Mouse (Mus musculus) neural tube, embryonic 13.5 days (tissue): ENCODE data around the gene Hoxa11. TPM values are rescaled to one million over a fixed set of nuclear protein-coding genes. Genes with fewer than 3 reads are reported as not detected.

Experiments
- ATAC-seq: fragments of 200-750 bp; cut with Nextera tagmentation; 2 replicates; pipeline ENCODE4 v1.8.0; 2017; ENCODE audit warnings: low read depth, mild to moderate bottlenecking, moderate TSS enrichment, moderate library complexity
- H3K27ac ChIP-seq: fragments of 300-500 bp; sonication (generic); replicated peaks from 2 replicates; pipeline ENCODE4 v1.5.1; 2015; ENCODE audit warnings: moderate library complexity, mild to moderate bottlenecking, inconsistent platforms
- H3K27me3 ChIP-seq: fragments of 300-500 bp; sonication (generic); 2 replicates; pipeline ENCODE4 v1.6.1; 2015; ENCODE audit warnings: mild to moderate bottlenecking, inconsistent platforms
- H3K36me3 ChIP-seq: fragments of 300-500 bp; sonication (generic); 2 replicates; pipeline ENCODE4 v1.6.1; 2015; ENCODE audit warnings: mild to moderate bottlenecking, inconsistent platforms
- H3K4me1 ChIP-seq: fragments of 300-500 bp; sonication (generic); replicated peaks from 2 replicates; pipeline ENCODE4 v1.6.1; 2015; ENCODE audit warnings: inconsistent platforms
- H3K4me2 ChIP-seq: fragments of 300-500 bp; sonication (generic); 2 replicates; pipeline ENCODE4 v1.6.1; 2015; ENCODE audit warnings: inconsistent platforms, mild to moderate bottlenecking, moderate library complexity
- H3K4me3 ChIP-seq: fragments of 300-500 bp; sonication (generic); 2 replicates; pipeline ENCODE4 v1.5.1; 2015; ENCODE audit warnings: mild to moderate bottlenecking, inconsistent platforms
- H3K9ac ChIP-seq: fragments of 300-500 bp; sonication (generic); 2 replicates; pipeline ENCODE4 v1.6.1; 2015; ENCODE audit warnings: moderate library complexity, mild to moderate bottlenecking, inconsistent platforms
- H3K9me3 ChIP-seq: fragments of 300-500 bp; sonication (generic); 2 replicates; pipeline ENCODE4 v1.6.1; 2016; ENCODE audit warnings: inconsistent platforms
- WGBS: fragments of 180-500 bp; shearing (Covaris S2); methylation state at CpG from one replicate; pipeline ENCODE4 v1.1.7; 2015; 5-methylcytosine and 5-hydroxymethylcytosine counted together
- polyA plus RNA-seq: library from polyadenylated mRNA; unstranded; fragments of >200 nt; fragmentation: Nextera tagmentation; extraction: Ambion mirVana; gene quantifications from 2 replicates; pipeline ENCODE4 v1.2.1, GENCODE M21; 2015

Gene Hoxa11
- polyA plus RNA-seq, 1 experiment from 2014 or later, result 4.7 TPM

DNA sequence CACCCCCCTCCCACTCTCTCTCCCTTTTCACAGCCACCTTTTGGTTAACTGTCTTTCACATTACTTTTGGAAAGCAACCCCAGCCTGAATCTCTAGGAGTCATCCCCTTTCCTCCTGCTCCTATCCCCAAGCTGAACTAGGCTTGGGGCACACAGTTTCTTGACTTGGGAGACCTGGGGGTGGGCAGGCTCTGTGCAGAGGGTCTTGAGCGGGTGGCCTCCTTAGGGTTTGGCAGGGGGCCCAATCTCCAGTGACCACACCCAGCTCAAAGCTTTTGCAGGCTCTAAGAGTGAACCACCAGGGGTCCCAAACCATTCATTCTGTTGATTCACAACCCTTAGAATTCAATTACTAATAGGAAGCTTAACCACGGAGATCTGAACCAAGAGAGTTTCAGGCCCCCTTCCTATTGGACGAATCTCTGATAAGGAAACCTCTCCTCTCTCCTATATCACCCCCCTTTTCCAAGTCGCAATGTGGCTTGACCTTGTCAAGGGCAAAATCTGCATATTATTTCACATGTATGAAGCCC, 2.7 kb downstream of the Hoxa11 start:
- Histone ChIP-seq H3K4me2 (peak overlapping the region; percentile 49), H3K4me3 (peak overlapping the region; percentile 38)

DNA sequence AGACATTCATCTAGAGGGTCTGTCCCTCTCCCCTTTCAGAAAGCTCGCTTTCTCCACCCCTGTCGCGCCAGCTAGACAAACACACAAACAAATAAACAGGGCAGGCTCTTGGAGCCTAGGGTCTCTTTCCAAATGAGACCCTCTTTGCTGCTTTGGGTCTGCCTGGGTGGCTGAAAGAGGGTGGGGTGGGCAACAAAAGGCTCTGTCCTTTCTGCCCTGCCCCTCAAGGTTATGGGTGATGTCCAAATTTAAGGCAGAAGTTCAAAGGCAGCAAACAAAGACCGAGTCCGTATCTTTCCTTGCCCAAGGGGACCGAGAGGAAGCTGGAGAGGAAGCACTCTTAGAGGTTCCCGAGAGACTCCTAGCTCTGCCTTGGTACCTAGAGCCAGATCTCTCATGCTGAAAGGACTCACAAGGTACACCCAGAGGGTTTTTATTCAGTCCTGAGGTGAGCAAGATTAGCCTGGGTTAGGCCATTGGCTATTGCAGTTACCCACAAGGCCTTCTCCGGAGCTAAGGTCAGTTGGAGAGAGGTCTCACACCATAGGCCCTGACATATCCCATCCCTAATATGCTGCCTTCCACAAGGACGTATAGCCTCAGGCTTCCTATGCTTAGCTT, 4.5 kb downstream of the Hoxa11 start:
- H3K36me3 ChIP-seq, result no peaks in the 10 kb centered on the region
- no peak for ATAC-seq
- H3K4me2 ChIP-seq, result peak overlapping the region; percentile 97
- peaks cover 18% of the 10 kb centered on the region for H3K4me1 ChIP-seq
- peak overlapping the region; percentile 93 for H3K27ac ChIP-seq
- no peaks in the 10 kb centered on the region for H3K9me3 ChIP-seq
- peaks cover 86% of the 10 kb centered on the region for H3K27me3 ChIP-seq
- H3K9ac ChIP-seq, result peak overlapping the region; percentile 97
- 6% methylated on average over 9 of the region's 9 CpGs for WGBS
- peak overlapping the region; percentile 59 for H3K4me3 ChIP-seq

More for the DNA sequence above, 2.7 kb downstream of the Hoxa11 start:
- H3K9ac ChIP-seq, result peak overlapping the region; percentile 0; the same call in 1 of the 2 replicates
- no peaks in the 10 kb centered on the region for H3K36me3 ChIP-seq
- H3K27me3 ChIP-seq, result peaks cover 85% of the 10 kb centered on the region
- H3K9me3 ChIP-seq, result no peaks in the 10 kb centered on the region
- H3K4me1 ChIP-seq, result peaks cover 14% of the 10 kb centered on the region
- 5% methylated on average over 4 of the region's 4 CpGs for WGBS
- no peak for ATAC-seq
- 0 out of 2 replicates have a peak overlapping the region, but pooled peaks have one; percentile 56 for H3K27ac ChIP-seq

- Histone ChIP-seq H3K36me3 (no peaks in the 10 kb centered on the region), H3K9ac (peak within 1 kb of the TSS; percentile 97), H3K4me2 (peak within 1 kb of the TSS; percentile 97), H3K9me3 (no peaks in the 10 kb centered on the region), H3K4me1 (peaks cover 24% of the 10 kb centered on the region), H3K27ac (peak within 1 kb of the TSS; percentile 93), H3K27me3 (peaks cover 86% of the 10 kb centered on the region), H3K4me3 (peak within 1 kb of the TSS; percentile 59)
- peak; percentile 61 for ATAC-seq
- WGBS, result under 1% methylated on average over 35 of the region's 35 CpGs
Measured at GRCm38 (mm10) chr6:52240389-52241000, 5.1 kb downstream of the Hoxa11 start, which contains the start of gene Hoxa10. TSS of gene Hoxa10 (minus strand) at chr6:52240854.

GRCm38 (mm10) chr6:52239625-52240388, 5.8 kb downstream of the Hoxa11 start:
- Histone ChIP-seq H3K4me3 (peak overlapping the region; percentile 59), H3K9me3 (no peaks in the 10 kb centered on the region), H3K36me3 (no peaks in the 10 kb centered on the region), H3K27ac (peak overlapping the region; percentile 93), H3K4me2 (peak overlapping the region; percentile 97), H3K4me1 (peaks cover 29% of the 10 kb centered on the region), H3K27me3 (peaks cover 82% of the 10 kb centered on the region), H3K9ac (peak overlapping the region; percentile 97)
- WGBS, result 1% methylated on average over 30 of the region's 30 CpGs
- ATAC-seq, result no peak

DNA sequence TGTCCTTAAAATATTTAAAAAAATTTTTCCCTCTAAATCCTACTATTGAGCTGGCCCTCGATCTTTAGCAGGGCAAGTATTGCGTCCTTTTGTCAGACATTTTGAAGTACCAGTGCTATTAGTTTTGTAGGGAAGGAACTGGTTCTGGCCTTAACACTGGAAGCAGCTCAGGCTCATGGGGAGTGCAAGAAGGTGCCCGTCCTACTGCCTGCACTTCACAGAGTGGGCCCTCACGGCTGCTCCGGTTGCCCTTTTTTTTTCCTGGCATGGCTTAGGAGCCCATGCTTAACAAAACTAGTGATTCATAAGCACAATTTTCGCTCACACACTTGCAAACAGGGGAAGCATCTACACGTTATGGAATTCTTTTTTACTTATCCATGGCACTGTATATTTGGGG, 6.6 kb downstream of the Hoxa11 start:
- Histone ChIP-seq H3K27ac (peak overlapping the region; percentile 64), H3K9me3 (no peaks in the 10 kb centered on the region), H3K9ac (peak overlapping the region; percentile 97), H3K4me2 (peak overlapping the region; percentile 97), H3K27me3 (peaks cover 74% of the 10 kb centered on the region), H3K36me3 (no peaks in the 10 kb centered on the region), H3K4me3 (peak overlapping the region; percentile 59), H3K4me1 (peaks cover 29% of the 10 kb centered on the region)
- ATAC-seq, result no peak
- 1% methylated on average over 7 of the region's 7 CpGs for WGBS

GRCm38 (mm10) chr6:52238155-52238545, 7.5 kb downstream of the Hoxa11 start:
- H3K36me3 ChIP-seq, result no peaks in the 10 kb centered on the region
- H3K4me1 ChIP-seq, result peaks cover 29% of the 10 kb centered on the region
- peaks cover 71% of the 10 kb centered on the region for H3K27me3 ChIP-seq
- H3K4me2 ChIP-seq, result peak overlapping the region; percentile 97
- H3K4me3 ChIP-seq, result peak overlapping the region; percentile 59
- WGBS, result 7% methylated on average over 7 of the region's 7 CpGs
- peak overlapping the region; percentile 97 for H3K9ac ChIP-seq
- ATAC-seq, result no peak
- H3K27ac ChIP-seq, result peak overlapping the region; percentile 73
- no peaks in the 10 kb centered on the region for H3K9me3 ChIP-seq

- Histone ChIP-seq H3K36me3 (no peaks in the 10 kb centered on the region), H3K4me3 (peak overlapping the region; percentile 59), H3K27me3 (peaks cover 71% of the 10 kb centered on the region), H3K4me2 (peak overlapping the region; percentile 97), H3K4me1 (peaks cover 29% of the 10 kb centered on the region), H3K9me3 (no peaks in the 10 kb centered on the region), H3K9ac (peak overlapping the region; percentile 97), H3K27ac (peak overlapping the region; percentile 96)
- ATAC-seq, result no peak
- 8% methylated on average over 10 of the region's 10 CpGs for WGBS
Measured at GRCm38 (mm10) chr6:52237346-52238154, 8.1 kb downstream of the Hoxa11 start.

DNA sequence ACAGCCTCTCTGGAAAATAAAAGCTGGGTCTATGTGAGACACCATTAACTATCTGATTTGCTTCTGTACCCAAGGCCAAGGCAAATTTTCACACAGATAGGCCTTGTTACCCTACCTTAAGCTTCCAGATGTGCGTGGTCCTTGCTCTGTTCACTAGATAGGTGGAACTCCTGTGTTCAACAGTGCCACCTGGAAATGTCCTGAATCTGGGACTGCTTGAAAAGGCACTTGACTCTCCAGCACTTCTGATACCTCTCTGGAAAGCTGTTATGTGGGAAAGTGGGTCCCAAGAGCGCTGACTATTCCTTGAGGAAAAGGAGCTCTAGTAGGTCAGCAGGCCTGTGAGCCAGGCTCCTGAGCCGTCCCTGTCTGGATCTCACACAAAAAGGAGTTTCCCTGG, 8.8 kb downstream of the Hoxa11 start:
- Histone ChIP-seq H3K4me3 (peak overlapping the region; percentile 59), H3K27me3 (peaks cover 64% of the 10 kb centered on the region), H3K4me2 (peak overlapping the region; percentile 97)

DNA sequence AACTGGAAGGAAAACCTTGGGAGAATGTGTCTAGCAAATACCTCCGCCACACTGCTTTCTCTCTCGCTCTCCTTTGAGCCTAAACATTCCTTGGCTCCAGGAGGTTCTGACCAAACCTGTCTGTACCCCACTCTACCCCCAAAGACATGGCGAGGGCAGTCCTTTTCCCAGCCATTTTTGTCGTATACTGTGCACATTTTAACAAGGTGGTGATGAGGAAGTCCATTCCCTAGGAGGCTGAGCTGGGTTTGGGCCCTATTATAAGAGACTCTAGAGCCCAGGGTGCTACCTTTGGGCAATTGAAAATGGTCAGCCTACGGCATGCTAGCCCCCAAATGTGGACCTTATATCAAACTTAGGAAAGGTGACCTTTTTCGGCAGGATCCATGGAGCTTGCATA, 9.7 kb downstream of the Hoxa11 start:
- Histone ChIP-seq H3K4me1 (peaks cover 24% of the 10 kb centered on the region), H3K9ac (peak overlapping the region; percentile 97), H3K4me3 (peak overlapping the region; percentile 59), H3K36me3 (no peaks in the 10 kb centered on the region), H3K9me3 (no peaks in the 10 kb centered on the region), H3K27me3 (peaks cover 55% of the 10 kb centered on the region), H3K27ac (peak overlapping the region; percentile 96), H3K4me2 (peak overlapping the region; percentile 97)
- 34% methylated on average over 6 of the region's 6 CpGs for WGBS
- ATAC-seq, result no peak

More for the DNA sequence above, 8.8 kb downstream of the Hoxa11 start:
- H3K36me3 ChIP-seq, result no peaks in the 10 kb centered on the region
- peak overlapping the region; percentile 97 for H3K9ac ChIP-seq
- H3K4me1 ChIP-seq, result peaks cover 29% of the 10 kb centered on the region
- no peaks in the 10 kb centered on the region for H3K9me3 ChIP-seq
- H3K27ac ChIP-seq, result peak overlapping the region; percentile 96
- ATAC-seq, result no peak
- 22% methylated on average over 3 of the region's 3 CpGs for WGBS

- Histone ChIP-seq H3K36me3 (no peaks in the 10 kb centered on the region), H3K27me3 (peaks cover 49% of the 10 kb centered on the region), H3K9ac (peak overlapping the region; percentile 97), H3K4me3 (peak overlapping the region; percentile 59), H3K4me2 (peak overlapping the region; percentile 97), H3K4me1 (peaks cover 19% of the 10 kb centered on the region), H3K9me3 (no peaks in the 10 kb centered on the region), H3K27ac (peak overlapping the region; percentile 96)
- 26% methylated on average over 9 of the region's 9 CpGs for WGBS
- ATAC-seq, result peak; percentile 16; the same call in 1 of the 2 replicates
Measured at GRCm38 (mm10) chr6:52235267-52235666, 10.3 kb downstream of the Hoxa11 start.

GRCm38 (mm10) chr6:52234428-52235140, 11.0 kb downstream of the Hoxa11 start:
- Histone ChIP-seq H3K9me3 (no peaks in the 10 kb centered on the region), H3K27ac (peak overlapping the region; percentile 96), H3K27me3 (peaks cover 44% of the 10 kb centered on the region), H3K9ac (peak overlapping the region; percentile 97), H3K4me2 (peak overlapping the region; percentile 97), H3K4me3 (peak overlapping the region; percentile 59), H3K36me3 (no peaks in the 10 kb centered on the region), H3K4me1 (peaks cover 19% of the 10 kb centered on the region)
- ATAC-seq, result peak; percentile 44
- under 1% methylated on average over 68 of the region's 68 CpGs for WGBS
